Mouse (Mus musculus) adipocyte (in vitro differentiated cells): ENCODE data around the gene Ilkap.

ENCODE experiments used
- DNase-seq: peaks from one replicate; pipeline ENCODE4 v3.0.0-alpha.2; 2016; ENCODE audit warnings: low spot score

Gene Ilkap

DNA sequence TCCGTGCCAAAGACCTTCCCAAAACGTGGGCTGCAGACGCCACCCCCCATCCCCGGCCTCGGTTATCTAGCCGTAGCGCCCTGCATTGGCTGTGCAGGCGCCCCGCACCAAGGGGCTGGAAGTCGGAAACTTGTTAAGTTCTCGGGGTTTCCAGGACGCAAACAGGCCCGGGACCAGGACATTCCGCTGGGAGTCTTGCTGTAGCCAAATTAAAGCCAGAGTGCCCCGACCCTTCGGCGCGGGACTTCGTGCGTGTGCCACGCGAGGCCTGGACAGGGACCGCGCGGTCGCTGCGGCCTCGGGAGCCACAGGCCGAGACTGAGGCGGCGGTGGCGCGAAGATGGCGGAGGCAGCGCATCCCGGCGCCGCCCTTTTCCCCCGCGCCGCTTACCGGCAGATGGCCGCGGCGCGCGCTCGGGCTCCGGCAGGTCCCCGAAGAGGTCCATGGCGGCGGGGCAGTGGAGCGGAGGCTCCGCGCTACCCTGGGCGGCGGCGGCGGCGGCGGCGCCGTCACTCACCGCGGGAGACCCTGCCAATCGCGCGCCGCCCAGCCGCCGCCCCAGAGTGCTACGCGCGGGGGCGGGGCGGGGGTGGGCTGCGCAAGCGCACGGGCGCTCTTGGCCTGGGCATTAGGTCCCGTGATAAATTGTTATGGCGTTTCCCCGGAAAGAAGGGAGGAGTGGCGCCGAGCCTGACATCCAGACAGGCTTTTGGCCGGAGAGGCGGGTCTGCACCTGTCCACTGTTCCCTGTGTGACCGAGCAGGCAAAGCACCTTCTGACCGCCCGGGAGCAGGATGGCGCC lies at the start of gene Ilkap:
Ilkap (minus strand) TSS at position 556 of the 803 bp plus-strand sequence.
- peak; percentile 89 for DNase-seq

DNA sequence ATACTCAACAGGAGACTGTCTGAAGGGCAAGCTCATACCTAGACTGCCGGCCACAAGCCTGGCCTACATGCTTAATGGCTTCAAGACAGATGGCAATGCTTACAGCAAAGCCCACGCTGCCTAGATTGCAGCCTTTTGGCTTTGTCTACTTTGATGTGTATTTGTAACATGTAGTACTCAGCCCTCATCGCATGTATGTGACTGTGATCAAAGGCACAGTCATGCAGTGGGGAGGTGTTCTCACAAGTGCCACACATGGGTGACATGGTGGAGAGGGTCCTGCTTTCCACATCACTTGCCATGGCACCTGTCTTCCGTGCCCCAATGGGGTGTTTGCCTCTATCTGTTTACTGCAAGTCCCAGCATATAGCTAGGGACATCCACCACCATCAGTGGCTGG lies 47.9 kb upstream of the Ilkap start:
- no peak for DNase-seq

DNA sequence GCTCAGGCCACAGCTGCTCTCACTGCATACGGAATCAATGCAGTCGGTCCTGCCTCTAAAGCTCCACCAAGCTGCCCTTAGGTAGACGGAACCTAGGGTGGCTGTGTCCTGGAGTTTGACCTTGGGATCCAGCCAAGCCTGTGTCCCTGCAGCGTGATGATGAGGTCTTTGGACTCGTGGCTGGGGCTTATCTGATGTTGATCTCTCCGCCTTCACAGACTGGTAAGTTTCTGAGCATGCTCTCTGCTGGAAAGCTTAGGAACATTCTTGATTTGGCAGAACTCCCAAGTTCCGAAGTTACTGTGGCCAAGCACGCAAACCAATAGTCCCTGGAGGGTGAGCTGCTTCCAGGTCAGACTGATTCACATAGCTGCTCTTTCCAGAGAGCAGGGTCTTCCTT lies 47.4 kb upstream of the Ilkap start:
- DNase-seq, result peak; percentile 94

DNA sequence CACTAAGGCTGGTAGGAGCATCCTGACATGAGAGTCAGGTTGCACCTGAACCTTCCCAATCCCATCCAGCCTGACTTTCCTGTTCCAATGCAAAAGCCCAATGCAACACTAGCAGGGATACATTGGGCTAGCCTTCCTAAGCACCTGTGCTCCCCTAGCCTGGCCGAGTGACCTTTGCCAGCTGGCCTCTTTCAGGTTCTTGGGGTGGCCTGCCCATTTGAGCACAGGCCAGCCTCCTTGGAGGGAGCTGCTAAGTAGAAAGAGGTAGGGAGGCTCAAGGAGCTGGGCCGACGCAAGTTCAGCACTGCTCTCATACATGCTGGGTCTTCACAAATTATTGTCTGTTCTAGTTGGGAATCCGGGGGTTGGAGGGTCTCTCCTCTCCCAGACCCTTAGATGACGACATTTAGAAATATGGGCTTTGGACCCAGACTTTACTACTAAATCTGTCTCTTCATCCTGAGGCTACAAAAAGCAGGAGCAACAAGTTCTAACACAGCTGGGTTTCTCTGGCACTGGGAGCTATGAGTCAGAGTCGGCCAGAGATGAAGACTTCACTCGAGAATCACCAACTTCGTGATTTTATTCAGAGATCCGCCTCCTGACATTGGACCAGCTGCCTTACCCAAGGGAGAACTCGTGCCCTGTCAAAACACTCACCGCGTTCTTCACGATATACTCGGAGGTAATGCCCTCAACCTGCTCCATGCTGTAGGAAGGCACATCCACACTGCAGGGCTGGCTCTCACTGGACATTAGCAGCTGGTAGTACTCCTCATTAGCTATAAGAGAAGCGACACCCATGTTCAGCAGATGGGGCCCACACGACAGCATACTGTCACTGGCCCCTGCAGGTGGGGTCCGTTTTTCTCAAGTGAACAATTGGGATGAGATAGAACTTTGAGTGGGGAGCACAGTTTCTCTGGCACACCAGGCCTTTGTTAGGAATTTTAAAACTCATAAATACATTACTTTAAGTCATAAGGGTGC lies 46.5 kb upstream of the Ilkap start:
- peak; percentile 52 for DNase-seq

GRCm38 (mm10) chr1:91442350-91442990 lies 43.9 kb upstream of the Ilkap start:
- no peak for DNase-seq

DNA sequence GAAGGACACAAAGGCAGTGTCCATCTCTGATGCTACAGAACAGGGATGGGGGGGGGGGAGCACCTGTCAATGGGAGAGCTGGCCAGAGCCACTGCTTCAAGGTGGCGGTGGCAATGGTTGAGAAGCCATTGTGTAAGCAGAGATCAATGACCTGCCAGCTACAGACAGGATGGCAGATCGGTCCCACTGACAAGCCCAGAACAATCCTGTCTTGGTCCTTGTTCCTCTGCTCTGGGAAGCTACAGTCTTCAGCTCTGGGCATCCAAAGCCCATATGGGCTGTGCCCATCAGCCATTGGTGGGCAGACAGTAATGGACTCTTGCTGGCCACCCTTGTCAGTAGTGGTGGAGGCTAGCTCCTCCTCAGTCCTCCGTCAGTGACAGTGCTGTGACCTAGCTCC lies 43.2 kb upstream of the Ilkap start:
- DNase-seq, result no peak

DNA sequence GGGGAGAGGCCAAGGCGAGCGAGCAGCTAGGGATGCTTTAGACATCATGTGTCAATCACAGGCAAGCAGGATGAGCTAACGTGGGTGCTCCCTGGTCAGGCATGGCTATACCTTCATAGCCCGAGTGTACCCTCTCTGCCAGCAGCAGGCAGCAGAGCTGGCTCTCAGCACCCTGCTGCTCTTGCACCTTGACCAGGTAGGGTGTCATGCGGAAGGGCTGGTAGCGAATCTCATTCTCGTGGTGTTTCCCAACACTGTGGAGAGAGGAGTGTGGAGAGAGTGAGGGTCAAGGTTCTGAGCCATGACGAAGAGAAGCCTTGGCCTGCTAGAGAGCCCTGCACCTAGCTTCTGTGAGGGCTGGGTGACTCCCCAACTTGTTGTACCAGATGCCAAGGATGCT lies 41.2 kb upstream of the Ilkap start:
- no peak for DNase-seq

GRCm38 (mm10) chr1:91437573-91437972 lies 39.0 kb upstream of the Ilkap start:
- DNase-seq, result peak; percentile 76

GRCm38 (mm10) chr1:91437083-91437400 lies 38.4 kb upstream of the Ilkap start:
- no peak for DNase-seq

- DNase-seq, result peak; percentile 98
These were observed 37.9 kb upstream of the Ilkap start for GRCm38 (mm10) chr1:91436380-91437082.

DNA sequence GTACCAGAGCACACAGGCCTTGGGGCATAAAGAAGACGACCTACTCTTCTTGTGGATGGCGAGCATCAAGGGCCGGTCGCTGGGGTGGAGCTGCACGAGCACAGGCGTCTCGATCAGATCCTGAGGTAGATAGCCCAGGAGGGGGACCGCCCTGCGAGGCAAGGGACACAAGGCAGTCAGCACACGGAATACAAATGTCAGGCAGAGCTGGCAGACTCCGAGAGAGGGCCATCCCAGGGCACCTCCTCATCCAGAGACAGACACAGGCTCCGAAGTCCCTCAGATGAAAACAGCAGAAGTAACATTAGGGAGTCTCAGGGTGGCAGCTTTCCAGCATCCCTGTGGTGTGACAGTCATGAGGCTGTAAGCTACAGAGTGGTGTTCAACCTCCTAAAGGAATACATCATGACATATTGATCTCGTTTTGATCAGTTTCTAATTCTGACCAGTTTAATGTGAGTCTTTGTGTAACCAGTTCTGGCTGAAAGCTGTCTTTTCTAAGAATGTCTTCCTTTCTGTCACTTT lies 37.1 kb upstream of the Ilkap start:
- DNase-seq, result no peak

- DNase-seq, result no peak
These were observed 36.3 kb upstream of the Ilkap start for GRCm38 (mm10) chr1:91434905-91435304.

DNA sequence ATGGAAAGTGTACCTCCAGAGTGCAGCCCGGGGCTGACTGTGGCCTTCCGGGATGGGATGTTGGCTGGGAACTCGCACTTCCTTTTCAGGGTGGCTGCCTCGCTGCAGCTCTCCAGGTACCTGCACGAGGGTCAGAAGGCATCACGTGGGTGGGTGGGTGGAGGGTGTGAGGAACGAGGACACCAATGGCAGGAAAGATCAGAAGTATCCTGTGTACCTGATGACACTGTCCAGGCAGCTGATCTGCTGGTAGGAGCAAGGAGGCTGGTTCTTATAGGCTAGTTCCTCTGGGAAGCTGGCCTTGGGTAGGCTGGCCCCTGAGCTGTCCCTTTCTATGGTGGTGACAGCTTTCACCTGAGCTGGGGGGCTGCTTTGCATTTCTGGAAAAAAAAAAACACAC lies 32.1 kb upstream of the Ilkap start:
- no peak for DNase-seq

DNA sequence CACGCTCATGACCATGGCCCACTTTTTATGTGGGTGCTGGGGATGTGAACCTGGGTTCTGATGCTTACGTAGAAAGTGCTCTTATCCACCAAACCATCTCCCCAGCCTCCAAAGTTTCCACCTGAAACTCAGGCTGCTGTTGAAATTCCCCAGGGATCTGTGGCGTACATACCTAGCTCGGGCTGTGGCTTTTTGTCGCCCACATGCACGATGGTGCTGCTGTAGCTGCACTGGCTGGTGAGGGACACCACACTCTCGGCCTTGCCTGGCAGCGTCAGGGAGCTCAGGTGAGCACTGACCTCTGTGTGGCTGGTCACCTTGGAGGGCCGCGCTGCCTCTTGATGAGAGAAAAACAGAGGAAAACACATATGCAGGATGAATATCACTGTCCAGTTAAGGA lies 30.6 kb upstream of the Ilkap start:
- DNase-seq, result no peak

- peak; percentile 88 for DNase-seq
These were observed 30.0 kb upstream of the Ilkap start for GRCm38 (mm10) chr1:91428614-91429013.

DNA sequence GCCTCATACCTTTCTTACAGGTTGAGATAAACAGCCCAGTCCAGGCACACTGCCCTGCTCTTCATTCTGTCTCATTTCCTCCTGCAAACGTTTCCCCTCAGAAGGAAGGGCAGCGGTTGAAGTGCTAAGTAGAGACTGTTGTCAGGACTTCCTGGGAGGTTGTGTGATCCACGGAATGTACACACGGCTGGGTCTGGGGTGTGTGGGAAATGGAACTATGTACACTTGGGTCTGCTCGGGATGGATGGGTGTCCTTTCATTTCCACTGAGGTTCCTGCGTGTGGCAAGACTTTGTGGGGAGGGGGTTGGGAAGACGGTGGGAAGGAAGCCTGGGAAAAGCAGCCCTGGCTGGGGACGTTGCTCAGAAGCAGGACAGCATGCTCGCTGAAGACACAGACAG lies 27.8 kb upstream of the Ilkap start:
- DNase-seq, result no peak

DNA sequence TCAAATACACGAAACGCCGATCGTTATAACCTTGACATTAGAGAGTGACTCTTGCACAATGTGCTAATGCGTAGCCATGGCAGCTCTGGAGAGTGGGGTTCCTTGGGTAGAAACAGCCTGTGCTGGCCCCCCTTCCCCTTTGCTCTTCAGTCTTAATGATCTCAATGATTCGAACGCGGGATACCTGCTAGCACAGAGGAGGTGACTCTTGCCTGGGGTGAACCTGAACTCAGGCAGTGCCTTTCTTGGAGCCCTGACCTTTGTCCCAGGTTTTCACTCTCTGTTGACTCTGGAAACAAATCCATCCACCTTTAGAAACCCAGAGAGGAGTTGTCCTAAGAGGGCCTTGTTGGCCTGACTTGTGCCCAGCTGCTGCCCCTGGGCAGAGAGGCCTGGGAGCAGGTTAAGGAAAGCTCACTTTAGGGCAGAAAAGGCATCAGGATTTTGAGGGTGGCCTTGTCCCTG lies 22.0 kb upstream of the Ilkap start:
- DNase-seq, result no peak

DNA sequence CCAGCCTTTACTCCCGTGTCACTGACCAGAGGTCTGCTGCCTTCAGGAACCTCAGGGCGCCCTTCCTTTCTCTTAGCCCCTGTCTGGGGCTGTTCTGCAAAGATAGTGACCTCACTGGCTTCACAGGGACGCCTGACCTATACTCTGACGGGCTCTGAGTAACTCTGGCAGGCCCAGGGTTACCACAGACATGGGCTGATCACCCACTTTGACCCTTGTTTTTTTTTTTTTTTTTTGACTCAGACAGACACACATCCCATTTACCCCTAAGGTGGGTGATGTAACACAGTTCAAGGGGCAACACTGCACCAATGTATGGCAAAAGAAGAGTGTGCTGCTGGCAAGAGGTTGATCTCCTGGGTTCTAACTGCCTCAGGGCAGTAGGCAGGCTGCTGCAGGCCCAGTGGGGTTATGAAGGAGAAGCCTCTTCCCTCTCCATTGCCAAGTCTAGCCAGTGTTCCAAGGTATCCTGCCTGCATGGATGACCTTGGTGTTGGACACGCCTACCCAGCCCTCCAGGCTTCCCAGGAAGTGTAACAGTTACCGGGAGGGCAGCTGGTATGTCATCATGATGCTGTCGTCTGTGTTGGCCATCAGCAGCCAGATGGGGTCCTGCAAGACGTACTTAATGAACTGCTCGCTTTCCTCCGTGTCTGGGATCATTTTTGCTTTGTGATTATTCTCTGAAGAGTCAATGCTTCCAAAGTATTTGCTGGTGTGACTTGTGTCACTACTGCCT lies 21.4 kb upstream of the Ilkap start:
- no peak for DNase-seq

DNA sequence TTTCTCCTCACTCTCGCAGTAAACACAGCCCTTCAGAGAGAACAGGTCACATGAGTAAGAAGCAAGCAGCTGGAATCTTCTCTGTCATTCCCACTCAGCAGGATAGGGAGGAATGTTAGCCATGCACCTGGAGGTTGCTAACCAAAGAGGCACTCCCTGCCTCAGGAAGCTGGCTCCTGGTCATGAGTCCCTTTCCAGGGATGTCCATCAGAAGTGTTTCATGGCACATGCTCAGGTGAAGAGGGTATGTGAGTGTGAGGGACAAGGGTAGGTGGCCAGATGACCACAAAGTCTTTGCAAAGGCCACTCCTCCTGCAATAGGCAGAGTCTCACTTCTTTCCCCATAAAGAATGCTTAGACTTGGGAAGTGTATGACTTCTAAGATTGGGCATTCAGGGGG lies 19.4 kb upstream of the Ilkap start:
- DNase-seq, result no peak

- DNase-seq, result no peak
These were observed 16.7 kb upstream of the Ilkap start for GRCm38 (mm10) chr1:91415311-91415710.

DNA sequence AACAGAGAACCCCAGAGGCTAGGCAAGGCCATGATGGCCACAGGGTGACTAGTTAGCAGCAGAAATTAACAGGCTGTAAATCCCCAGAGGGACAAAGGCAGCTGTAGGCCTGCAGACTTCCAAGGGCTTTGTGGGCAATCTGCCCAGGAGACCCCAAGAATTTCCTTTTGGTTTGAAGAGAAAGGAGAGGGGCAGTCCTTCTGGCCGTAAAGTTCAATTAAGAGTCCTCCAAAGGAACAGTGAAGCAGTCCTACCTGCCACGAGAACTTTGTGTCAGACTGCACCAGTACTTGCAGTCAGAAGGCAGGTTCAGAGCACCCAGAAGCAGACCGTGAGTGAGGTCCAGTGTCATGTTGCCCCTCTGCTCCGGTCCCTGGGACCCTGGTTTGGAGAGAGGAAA lies 16.3 kb upstream of the Ilkap start:
- DNase-seq, result no peak
